Mouse (Mus musculus) brown adipose tissue, adult 24 weeks (tissue): ENCODE results near the gene Them7. TPM values are rescaled to one million over a fixed set of nuclear protein-coding genes. Genes with fewer than 3 reads are reported as not detected.

Experiments
- H3K27ac ChIP-seq: fragments of 200-500 bp; replicated peaks from 2 replicates; pipeline ENCODE4 v1.5.1; 2012; ENCODE audit warnings: low read depth, mild to moderate bottlenecking, low read length
- H3K4me1 ChIP-seq: fragments of 200-500 bp; 2 replicates; pipeline ENCODE4 v1.6.1; 2012; ENCODE audit warnings: low read length, mixed read lengths; ENCODE audit not compliant: control insufficient read depth, insufficient read depth, insufficient read length
- H3K4me3 ChIP-seq: fragments of 200-500 bp; 2 replicates; pipeline ENCODE4 v1.5.1; 2012; ENCODE audit warnings: low read depth, mild to moderate bottlenecking, low read length, moderate library complexity; ENCODE audit not compliant: insufficient read depth
- polyA plus RNA-seq: library from polyadenylated mRNA; stranded (reverse); fragments of >200 nt; gene quantifications from 2 replicates; pipeline ENCODE4 v1.2.4, GENCODE M21; 2012; ENCODE audit not compliant: missing spikeins, insufficient read depth, insufficient read length

The Them7 gene
- polyA plus RNA-seq, 1 experiment = 1.3 TPM

DNA sequence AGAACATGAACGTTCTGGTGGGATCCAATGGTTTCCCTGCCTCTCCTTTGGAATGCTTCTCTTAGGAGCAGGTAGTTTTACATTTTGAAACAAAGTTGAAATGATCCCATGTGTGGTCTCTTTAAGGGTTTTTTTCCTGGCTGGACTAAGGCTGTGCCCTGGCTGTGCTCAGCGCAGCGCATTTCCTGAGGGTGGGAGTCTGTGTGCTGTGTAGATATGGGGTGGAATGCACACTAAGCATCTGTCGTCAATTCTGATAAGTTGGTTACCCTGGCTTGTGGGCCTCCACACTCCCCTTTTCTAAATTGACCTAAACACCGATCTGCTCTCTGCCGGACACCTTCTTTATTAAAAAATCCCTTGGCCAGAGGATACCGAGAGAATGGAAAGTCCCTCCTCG lies 203.3 kb downstream of the Them7 start:
- Histone ChIP-seq H3K4me1 (no peaks in the 10 kb centered on the region; the same call in 1 of the 2 replicates), H3K4me3 (no peak overlapping the region), H3K27ac (no peak overlapping the region)

DNA sequence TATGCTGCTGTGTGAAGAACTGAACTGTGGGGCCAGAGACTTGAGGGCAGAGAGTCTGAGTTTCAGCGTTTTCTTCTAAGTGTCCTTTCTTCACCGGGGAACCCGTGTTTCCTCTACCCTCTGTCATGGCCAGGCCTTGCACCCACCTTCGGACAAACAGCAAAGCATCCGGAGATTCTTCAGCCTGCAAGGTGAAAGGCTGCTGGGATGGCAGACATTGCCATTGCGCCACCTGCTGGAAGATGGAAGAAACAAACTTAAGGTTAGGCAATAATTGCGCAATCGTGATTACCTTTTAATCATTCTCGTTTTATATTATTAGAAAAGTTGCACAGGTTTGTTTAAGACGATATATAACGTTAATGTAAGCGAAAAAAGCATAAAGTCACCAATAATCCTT lies 203.9 kb downstream of the Them7 start:
- no peak overlapping the region for H3K4me3 ChIP-seq
- H3K27ac ChIP-seq = no peak overlapping the region
- H3K4me1 ChIP-seq = no peaks in the 10 kb centered on the region; the same call in 1 of the 2 replicates

DNA sequence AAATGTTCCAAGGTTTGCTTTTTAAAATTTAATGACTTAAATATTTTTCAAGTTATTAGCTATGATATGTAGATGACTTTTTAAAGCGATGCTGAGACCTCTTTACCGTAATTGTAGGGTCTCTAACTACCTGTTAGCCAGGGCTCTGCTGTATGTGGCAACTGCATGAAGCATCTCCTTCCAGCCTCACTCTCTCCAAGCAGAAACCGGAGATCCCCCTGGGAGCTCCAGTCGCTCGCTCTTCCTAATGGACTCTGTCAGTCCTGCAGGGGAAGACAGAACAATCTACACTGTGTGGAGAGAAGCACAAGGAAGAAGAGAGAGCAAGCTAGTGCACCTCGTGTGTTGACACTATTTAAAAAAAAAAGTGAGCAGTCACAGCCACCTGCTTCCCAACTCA lies 204.3 kb downstream of the Them7 start:
- Histone ChIP-seq H3K4me3 (no peak overlapping the region), H3K4me1 (no peaks in the 10 kb centered on the region; the same call in 1 of the 2 replicates), H3K27ac (no peak overlapping the region)

Other genes starting within 250 kb of the Them7 start
- 147 TPM in 2 replicates for gene Eif3m, start 207.2 kb upstream of the Them7 start, polyA plus RNA-seq
- not detected in 2 replicates for gene Gm11060, start 132.3 kb upstream of the Them7 start, polyA plus RNA-seq
- gene Wt1, start 97.8 kb upstream of the Them7 start, polyA plus RNA-seq = not detected in 2 replicates
- 5.2 and 8.0 TPM in 2 replicates for gene Rcn1, start 175.0 kb downstream of the Them7 start, polyA plus RNA-seq